Mouse (Mus musculus) frontal cortex, postnatal 36 days (tissue): ENCODE measurements around the gene Map3k3.
"Not testable (repeated sequence)": the region's sequence is repeated elsewhere in the genome, so short reads cannot be mapped to it uniquely, and the experiment has no call there.

ENCODE experiments used
- DNase-seq, 2 experiments: peaks; one replicate each; pipeline ENCODE4 v3.0.0; 2022; ENCODE audit warnings: low spot score in 2 of 2

Gene Map3k3

GRCm38 (mm10) chr11:106192657-106193370 is 108.4 kb downstream of the Map3k3 start:
- no peak for DNase-seq

- DNase-seq = peak; percentile 94 to 98
Measured at GRCm38 (mm10) chr11:106193371-106194154, 109.2 kb downstream of the Map3k3 start.

GRCm38 (mm10) chr11:106194155-106194541 is 109.7 kb downstream of the Map3k3 start:
- DNase-seq = no peak

GRCm38 (mm10) chr11:106194891-106195290 is 110.5 kb downstream of the Map3k3 start:
- no peak for DNase-seq

- DNase-seq = no peak
Measured at GRCm38 (mm10) chr11:106195341-106195740, 110.9 kb downstream of the Map3k3 start.

- DNase-seq = no peak
Measured at GRCm38 (mm10) chr11:106198277-106198676, 113.9 kb downstream of the Map3k3 start.

- DNase-seq = not testable (repeated sequence)
Measured at GRCm38 (mm10) chr11:106199997-106200396, 115.6 kb downstream of the Map3k3 start.

- DNase-seq = no peak
Measured at GRCm38 (mm10) chr11:106200756-106201155, 116.3 kb downstream of the Map3k3 start.

- no peak for DNase-seq
Measured at GRCm38 (mm10) chr11:106201337-106202122, 117.1 kb downstream of the Map3k3 start.

GRCm38 (mm10) chr11:106202123-106202465 is 117.7 kb downstream of the Map3k3 start, which contains the start of gene Strada:
Gene Strada (minus strand): TSS chr11:106202168.
- no peak for DNase-seq
